Mouse (Mus musculus) heart, adult 2 months (tissue): ENCODE measurements at regions not wholly inside any gene's neighbourhood (a gene's known extent, or its start where the extent isn't known, plus 50 kb on each side); places are given as distances from the start of the nearest gene placed in this dataset.

Source experiments
- CTCF ChIP-seq: fragments of 200-600 bp; IDR thresholded peaks from 2 replicates; pipeline ENCODE4 v1.8.1; 2022; ENCODE audit warnings: antibody characterized with exemption, mild to moderate bottlenecking, moderate library complexity
- POLR2A ChIP-seq: fragments of 200-500 bp; IDR thresholded peaks from 2 replicates; pipeline ENCODE4 v1.6.1; 2011; ENCODE audit warnings: mild to moderate bottlenecking, low read depth, low read length, control low read depth; ENCODE audit not compliant: insufficient read depth

DNA sequence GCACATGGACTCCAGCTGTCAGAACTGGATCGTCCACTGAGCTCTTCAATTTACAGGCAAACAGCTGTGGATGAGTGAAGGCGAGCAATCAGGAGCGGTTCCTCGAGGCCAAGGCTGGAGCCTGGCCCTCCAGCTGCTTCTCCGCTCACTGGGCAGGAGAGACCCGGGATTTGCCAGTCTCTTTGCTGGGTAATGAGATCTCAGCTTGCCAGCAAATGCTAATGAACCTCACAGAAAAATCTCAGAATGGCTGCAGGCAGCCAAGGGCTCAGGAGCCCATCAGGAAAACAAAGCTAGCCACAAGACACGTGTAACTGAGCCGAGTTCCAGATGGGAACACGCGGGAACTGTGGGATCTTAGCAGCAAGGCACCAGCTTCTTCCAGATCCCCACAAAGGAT, 244.2 kb downstream of the Bcor start:
- TF ChIP-seq POLR2A (no peak), CTCF (no peak)
